Mouse (Mus musculus) spleen, postnatal 36 days (tissue): ENCODE measurements at regions not wholly inside any gene's neighbourhood (a gene's known extent, or its start where the extent isn't known, plus 50 kb on each side); places are given as distances from the start of the nearest gene placed in this dataset.

Experiments
- DNase-seq, 2 experiments: peaks; one replicate each; pipeline ENCODE4 v3.0.0; 2022; ENCODE audit warnings: low spot score in 2 of 2, mixed read lengths in 1 of 2

DNA sequence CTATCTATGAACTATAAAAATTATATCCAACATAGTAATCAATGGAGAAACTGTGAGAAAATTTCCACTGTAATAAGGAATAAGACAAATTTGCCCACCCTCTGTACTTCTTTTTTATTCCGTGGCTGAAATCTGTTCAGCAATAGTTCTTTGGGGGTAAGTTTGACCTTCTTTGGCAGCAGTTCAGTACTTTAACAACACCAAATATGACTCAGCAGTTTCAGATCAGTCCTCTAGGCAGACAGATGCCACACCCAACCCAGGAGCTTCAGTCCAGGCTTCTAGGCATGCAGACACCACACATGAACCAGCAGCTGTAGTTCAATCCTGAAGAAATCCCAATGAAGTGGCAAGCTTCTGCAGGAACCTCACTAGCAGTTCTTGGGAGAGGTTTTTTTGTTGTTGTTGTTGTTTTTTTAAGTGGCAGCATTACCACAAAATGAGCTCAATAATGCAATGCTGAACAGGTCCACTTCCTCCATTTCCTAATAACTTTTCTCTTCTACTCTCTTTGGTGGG is 88.6 kb upstream of the Adamts9 start:
- DNase-seq, result no peak

DNA sequence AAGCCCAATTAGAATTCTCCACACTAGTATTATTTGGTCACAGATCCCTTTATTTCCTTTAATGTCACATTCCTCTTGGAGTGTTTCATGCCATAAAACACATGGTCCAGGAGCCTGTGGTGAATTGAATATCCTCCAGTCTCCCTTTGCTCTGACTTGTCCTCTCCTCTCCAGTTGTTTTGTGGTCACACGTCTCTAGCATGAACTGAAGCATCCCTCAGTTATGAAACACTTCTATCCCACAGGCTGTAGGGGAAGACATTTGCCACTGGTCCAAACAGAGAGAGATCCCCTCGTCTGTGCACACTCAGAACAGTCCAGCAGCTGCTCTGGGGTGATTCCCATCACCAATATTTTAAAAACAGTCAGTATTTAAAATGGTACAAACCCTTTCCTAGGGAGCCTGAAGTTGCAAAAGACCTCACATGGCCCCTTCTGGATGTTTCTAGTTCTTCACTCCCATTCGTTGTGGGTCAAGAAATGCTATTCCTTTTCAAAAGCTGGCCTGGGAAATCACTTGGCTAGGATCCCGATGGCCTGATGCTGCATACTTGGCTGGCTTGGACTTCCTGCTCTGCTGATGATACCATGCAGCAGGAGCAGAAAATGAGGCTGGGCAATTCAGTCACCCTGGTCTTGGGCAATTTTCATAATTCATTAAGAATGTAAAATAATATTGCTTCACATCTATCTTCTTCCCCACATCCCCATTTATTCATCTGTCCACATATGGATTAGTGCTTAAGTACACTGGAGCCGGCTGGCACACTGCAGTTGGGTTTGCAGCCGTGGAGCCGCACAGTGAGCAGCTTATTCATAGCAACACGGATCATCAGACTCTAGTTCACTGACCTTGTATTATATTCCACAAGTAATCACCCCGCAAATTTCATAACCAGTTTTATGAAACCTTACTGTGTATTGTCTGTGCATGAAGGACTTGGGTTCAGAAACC is 83.1 kb upstream of the Adamts9 start:
- peak; percentile 9 to 11 for DNase-seq

- DNase-seq, result no peak
Observed at GRCm38 (mm10) chr6:93014534-93014933, 71.2 kb upstream of the Adamts9 start.

DNA sequence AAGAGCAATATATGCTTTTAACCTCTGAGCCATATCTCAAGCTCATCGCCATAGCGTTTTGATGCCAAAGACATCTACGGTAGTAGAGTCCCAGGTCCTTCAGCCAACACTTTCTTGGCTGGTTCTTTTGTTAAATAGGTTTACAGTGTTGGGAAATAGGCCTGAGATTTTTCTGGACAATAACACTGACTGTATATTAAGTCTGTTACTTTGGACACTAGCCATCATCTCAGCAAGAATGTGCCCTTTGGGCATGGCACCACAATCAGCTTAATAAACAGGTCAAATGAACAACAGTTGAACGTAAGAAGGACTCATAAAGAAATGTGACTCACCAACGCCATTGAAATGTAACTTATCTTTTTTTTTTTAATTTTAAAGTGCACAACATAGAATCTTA is 68.6 kb upstream of the Adamts9 start:
- DNase-seq, result no peak

DNA sequence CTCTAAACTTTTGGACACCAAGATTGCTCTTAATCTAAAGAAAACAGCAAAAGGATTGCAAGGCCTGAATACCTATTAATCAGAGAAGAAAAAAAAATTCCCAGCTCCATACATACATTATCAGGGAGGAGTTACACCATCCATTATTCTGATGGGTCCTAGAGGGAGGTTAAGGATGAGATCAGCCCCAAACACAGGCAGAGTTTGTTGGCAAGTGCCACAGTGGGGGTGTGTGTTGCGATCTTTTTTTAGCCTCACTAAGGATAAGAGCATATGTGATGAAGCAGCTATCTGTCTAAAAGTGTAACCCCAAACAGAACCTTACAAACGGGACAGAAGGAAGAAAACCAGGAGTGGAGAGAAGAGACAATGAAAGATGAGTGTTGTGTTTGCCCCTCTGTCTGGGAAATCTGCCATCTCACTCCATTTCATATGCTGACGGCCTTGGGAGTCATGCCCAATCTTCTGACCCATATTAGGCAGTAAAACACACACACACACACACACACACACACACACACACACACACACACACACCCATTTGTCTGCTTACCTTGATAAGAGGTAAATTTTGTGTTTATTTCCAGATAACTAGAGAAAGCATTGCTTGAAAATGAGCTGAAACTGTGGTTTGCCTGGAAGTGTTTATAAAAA is 61.4 kb upstream of the Adamts9 start:
- no peak for DNase-seq

DNA sequence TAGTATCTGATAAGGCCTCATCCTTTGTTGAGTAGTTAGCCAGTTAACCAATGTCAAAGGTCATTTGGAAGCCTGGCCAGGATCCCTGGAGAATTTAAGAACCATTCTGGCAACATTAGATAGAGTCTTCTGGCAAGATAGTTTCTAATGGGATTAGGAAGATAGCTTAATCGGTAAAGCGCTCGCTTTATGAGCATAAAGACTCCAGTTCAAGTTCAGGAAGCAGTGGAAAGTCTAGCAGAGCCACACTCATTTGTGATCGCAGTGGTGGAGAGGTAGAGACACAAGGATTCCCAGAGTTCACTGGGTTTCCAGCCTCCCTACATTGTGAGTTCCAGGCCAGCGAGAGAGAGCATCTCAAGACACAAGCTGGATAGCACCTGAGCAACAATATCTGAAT is 60.5 kb upstream of the Adamts9 start:
- DNase-seq, result no peak

DNA sequence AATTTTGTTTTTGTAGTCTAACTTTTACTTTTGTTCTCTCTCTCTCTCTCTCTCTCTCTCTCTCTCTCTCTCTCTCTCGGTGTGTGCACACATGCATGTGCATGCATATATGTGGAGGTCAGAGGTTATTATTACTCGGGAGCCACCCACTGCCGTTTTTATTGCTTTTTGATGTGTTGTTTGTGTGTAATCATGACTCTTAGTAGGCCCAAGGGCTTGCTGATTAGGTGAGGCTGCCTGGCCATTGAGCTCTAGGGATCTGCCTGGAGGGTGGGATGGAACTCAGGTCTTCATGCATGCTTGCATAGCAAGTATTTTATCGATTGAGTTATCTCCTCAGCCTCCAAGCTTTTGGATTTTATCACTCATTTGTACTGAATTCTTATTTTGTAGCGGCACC is 50.4 kb upstream of the Adamts9 start:
- no peak for DNase-seq
